ENCODE assay signal across 9 mouse cellular contexts in genomic region chr7:4026794-4027421, GRCm38 (mm10). TPM values are rescaled to one million over a fixed set of nuclear protein-coding genes. Genes with fewer than 3 reads are reported as not detected.
A peak's percentile ranks its signal among the peaks of the same experiment; 100 is the strongest.
DNase-seq lines count a peak whose midpoint lies in the region; ATAC-seq and TF ChIP-seq lines count a peak whose summit lies in the region.
"Had no signal": no experiment of that assay in that cellular context is flagged by ENCODE, and none has a peak within 500 bp of the region (broad histone marks: within the 10 kb centered on the region; RNA-seq: fewer than 3 reads in every experiment).

No protein-coding gene starts in this region.

- no peaks in the 10 kb centered on the region for H3K27me3 ChIP-seq in hindbrain, embryonic 10.5 days (ENCODE audit: insufficient read depth, poor library complexity, severe bottlenecking)
- no peaks in the 10 kb centered on the region for H3K27me3 ChIP-seq in hindbrain, embryonic 16.5 days (replicated peaks; ENCODE audit: control insufficient read depth, insufficient read depth, low read length)
- H3K27me3 ChIP-seq in E14TG2a.4 (ENCODE audit: insufficient read depth, low read length) = no peaks in the 10 kb centered on the region
- H3K27me3 ChIP-seq: liver, embryonic 13.5 days had no signal

- peak; percentile 52 for TF ChIP-seq CTCF in E14TG2a.4 (conservative IDR thresholded peaks at IDR 0.05; ENCODE audit: low read length)
- TF ChIP-seq CTCF in cortical plate, adult 2 months (IDR thresholded peaks at IDR 0.05; ENCODE audit: extremely low read depth, insufficient read depth, low read length) = peak; percentile 59

- no peaks in the 10 kb centered on the region for H3K36me3 ChIP-seq in hindbrain, embryonic 10.5 days
- H3K36me3 ChIP-seq in hindbrain, embryonic 16.5 days (ENCODE audit: control insufficient read depth, insufficient read depth, low read length) = no peaks in the 10 kb centered on the region
- H3K36me3 ChIP-seq in E14TG2a.4 (ENCODE audit: insufficient read depth, low read length) = no peaks in the 10 kb centered on the region
- H3K36me3 ChIP-seq: liver, embryonic 13.5 days had no signal

- peak; percentile 3 for DNase-seq in hindbrain, embryonic 10.5 days (ENCODE audit: low spot score)
- peak; percentile 35 for DNase-seq in layer of hippocampus, adult 11-12 months (ENCODE audit: low spot score)
- peak; percentile 51 for DNase-seq in naive thymus-derived CD4-positive, alpha-beta T cell, adult 2 months (ENCODE audit: low read depth)
- DNase-seq in testis, postnatal 14 days (ENCODE audit: low spot score) = no peak
- no peak for DNase-seq in cerebellum, adult 11-12 months
- DNase-seq: liver, embryonic 13.5 days had no signal

- no peak overlapping the region for H3K4me3 ChIP-seq in hindbrain, embryonic 10.5 days
- no peak overlapping the region for H3K4me3 ChIP-seq in hindbrain, embryonic 16.5 days (ENCODE audit: low read length)
- H3K4me3 ChIP-seq in E14TG2a.4 (replicated peaks; ENCODE audit: low read length) = no peak overlapping the region
- H3K4me3 ChIP-seq in cortical plate, adult 2 months (ENCODE audit: insufficient read depth, low read length) = no peak overlapping the region
- H3K4me3 ChIP-seq: liver, embryonic 13.5 days had no signal

- ATAC-seq in hindbrain, embryonic 16.5 days = no peak

- no peaks in the 10 kb centered on the region for H3K9me3 ChIP-seq in hindbrain, embryonic 10.5 days
- H3K9me3 ChIP-seq in hindbrain, embryonic 16.5 days (ENCODE audit: control insufficient read depth, low read length) = no peaks in the 10 kb centered on the region
- H3K9me3 ChIP-seq in E14TG2a.4 (ENCODE audit: low read length) = no peaks in the 10 kb centered on the region
- H3K9me3 ChIP-seq: liver, embryonic 13.5 days had no signal

- no peak overlapping the region for H3K4me2 ChIP-seq in hindbrain, embryonic 16.5 days (ENCODE audit: low read length)
- H3K4me2 ChIP-seq: liver, embryonic 13.5 days had no signal

- TF ChIP-seq POLR2A in cortical plate, adult 2 months (IDR thresholded peaks at IDR 0.05; ENCODE audit: extremely low read depth, insufficient read depth, low read length) = no peak

- H3K4me1 ChIP-seq in hindbrain, embryonic 10.5 days (replicated peaks) = no peaks in the 10 kb centered on the region
- no peaks in the 10 kb centered on the region for H3K4me1 ChIP-seq in hindbrain, embryonic 16.5 days (ENCODE audit: control insufficient read depth, insufficient read depth, low read depth, low read length)
- peaks cover 8% of the 10 kb centered on the region for H3K4me1 ChIP-seq in E14TG2a.4 (replicated peaks; ENCODE audit: low read depth, low read length)
- H3K4me1 ChIP-seq in cortical plate, adult 2 months (ENCODE audit: control insufficient read depth, insufficient read depth, low read length) = no peaks in the 10 kb centered on the region
- H3K4me1 ChIP-seq: liver, embryonic 13.5 days had no signal

- H3K9ac ChIP-seq in hindbrain, embryonic 16.5 days (ENCODE audit: low read depth, low read length) = no peak overlapping the region
- H3K9ac ChIP-seq: liver, embryonic 13.5 days had no signal

- no peak overlapping the region for H3K27ac ChIP-seq in hindbrain, embryonic 10.5 days
- no peak overlapping the region for H3K27ac ChIP-seq in hindbrain, embryonic 16.5 days (ENCODE audit: low read depth, low read length)
- H3K27ac ChIP-seq in cortical plate, adult 2 months (ENCODE audit: insufficient read depth, low read length) = no peak overlapping the region
- H3K27ac ChIP-seq: liver, embryonic 13.5 days had no signal

- WGBS in hindbrain, embryonic 10.5 days = 30% methylated on average over 3 of the region's 3 CpGs
- WGBS in hindbrain, embryonic 16.5 days = 28% methylated on average over 3 of the region's 3 CpGs

RNA-seq across cellular contexts. Expression of gene Lair1, which starts 36.1 kb away (rescaled TPM):
- 1.2 and 1.7 TPM in 2 replicates for polyA plus RNA-seq in hindbrain, embryonic 10.5 days (2016; fragmentation: Nextera tagmentation; extraction: Ambion mirVana)
- 3.1 and 3.5 TPM in 2 replicates for polyA plus RNA-seq in hindbrain, embryonic 16.5 days (2015; fragmentation: Nextera tagmentation; extraction: Ambion mirVana)
- 9.3 and 11.1 TPM in 2 replicates for polyA plus RNA-seq in cortical plate, adult 2 months (2012; rRNA removed)

Comparison
In these comparisons a context has a peak if more than half of its experiments do, and no peak if none do; other contexts are left out.
1. DNase-seq: peak in hindbrain, embryonic 10.5 days (single experiment), layer of hippocampus, adult 11-12 months (single experiment) and naive thymus-derived CD4-positive, alpha-beta T cell, adult 2 months (single experiment); none in testis, postnatal 14 days (single experiment) and cerebellum, adult 11-12 months (single experiment).